Mouse (Mus musculus) left cerebral cortex, adult 11 months (tissue): ENCODE measurements around the gene Npnt.

Experiments
- DNase-seq: peaks from one replicate; pipeline ENCODE4 v3.0.0; 2022; ENCODE audit warnings: low spot score

The Npnt gene

GRCm38 (mm10) chr3:132949791-132950528 is at the start of gene Npnt:
Gene Npnt, minus strand, starts transcription at chr3:132950291.
- DNase-seq, result no peak

DNA sequence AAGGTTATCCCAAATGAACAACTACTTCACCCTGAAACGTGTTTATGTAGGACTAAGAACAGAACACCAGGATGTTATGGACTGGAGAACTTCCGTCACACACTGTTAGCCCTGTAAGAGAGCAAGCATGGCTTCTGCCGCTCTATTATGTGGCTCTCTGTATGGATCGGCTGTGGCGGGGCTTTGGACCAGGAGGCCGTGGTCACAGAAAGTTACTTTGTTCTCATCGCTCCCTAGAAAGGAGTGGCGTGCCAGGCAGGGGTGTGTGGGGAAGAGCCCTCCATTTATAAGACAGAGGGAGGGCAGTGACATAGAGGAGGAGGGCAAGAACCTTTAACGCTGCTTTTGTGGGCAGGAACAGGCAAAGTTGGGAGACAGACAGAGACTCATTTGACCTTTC is 46.2 kb upstream of the Npnt start:
- DNase-seq, result no peak

DNA sequence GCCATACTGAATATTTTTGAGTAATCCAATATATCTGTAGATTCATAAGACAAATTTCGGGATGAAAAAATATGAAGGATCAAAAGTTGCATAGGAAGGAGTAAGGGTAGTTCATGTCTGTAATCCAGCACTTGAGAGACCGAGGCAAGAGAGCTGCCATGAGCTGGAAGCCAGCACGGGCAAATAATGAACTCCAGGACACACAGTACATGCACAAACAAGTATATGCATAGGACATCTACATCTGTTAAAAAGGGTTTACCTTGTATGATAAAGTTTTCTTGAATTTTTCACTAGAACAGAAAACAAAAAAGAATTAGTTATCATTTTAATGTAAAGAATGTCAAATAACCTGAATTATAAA is 45.8 kb upstream of the Npnt start:
- no peak for DNase-seq

- no peak for DNase-seq
These were observed 45.2 kb upstream of the Npnt start for GRCm38 (mm10) chr3:132995172-132995903.

DNA sequence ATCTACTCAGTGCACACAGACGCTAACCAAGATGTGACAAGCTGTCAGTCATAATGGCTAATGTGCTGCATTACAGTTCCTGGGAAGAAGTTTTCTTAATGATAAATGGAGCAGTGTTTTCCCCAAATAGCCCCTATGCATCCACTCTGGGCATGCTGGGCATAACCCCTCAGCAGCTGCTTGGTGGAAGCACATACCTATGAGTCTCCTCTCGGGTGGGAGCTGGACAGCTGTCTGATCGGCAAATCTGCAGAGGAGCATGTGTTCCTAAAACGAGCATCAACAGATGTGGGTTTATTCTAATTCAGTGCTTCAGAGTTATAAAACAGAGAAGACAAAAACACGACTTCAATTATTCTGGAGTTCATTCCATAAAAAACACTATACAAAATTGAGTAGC is 36.1 kb upstream of the Npnt start:
- no peak for DNase-seq

- DNase-seq, result no peak
These were observed 33.9 kb upstream of the Npnt start for GRCm38 (mm10) chr3:132983845-132984485.

GRCm38 (mm10) chr3:132981968-132982367 is 31.9 kb upstream of the Npnt start:
- no peak for DNase-seq

- no peak for DNase-seq
These were observed 29.8 kb upstream of the Npnt start for GRCm38 (mm10) chr3:132979781-132980461.

GRCm38 (mm10) chr3:132966255-132966654 is 16.2 kb upstream of the Npnt start:
- no peak for DNase-seq

- DNase-seq, result no peak
These were observed 14.8 kb upstream of the Npnt start for GRCm38 (mm10) chr3:132964715-132965507.

DNA sequence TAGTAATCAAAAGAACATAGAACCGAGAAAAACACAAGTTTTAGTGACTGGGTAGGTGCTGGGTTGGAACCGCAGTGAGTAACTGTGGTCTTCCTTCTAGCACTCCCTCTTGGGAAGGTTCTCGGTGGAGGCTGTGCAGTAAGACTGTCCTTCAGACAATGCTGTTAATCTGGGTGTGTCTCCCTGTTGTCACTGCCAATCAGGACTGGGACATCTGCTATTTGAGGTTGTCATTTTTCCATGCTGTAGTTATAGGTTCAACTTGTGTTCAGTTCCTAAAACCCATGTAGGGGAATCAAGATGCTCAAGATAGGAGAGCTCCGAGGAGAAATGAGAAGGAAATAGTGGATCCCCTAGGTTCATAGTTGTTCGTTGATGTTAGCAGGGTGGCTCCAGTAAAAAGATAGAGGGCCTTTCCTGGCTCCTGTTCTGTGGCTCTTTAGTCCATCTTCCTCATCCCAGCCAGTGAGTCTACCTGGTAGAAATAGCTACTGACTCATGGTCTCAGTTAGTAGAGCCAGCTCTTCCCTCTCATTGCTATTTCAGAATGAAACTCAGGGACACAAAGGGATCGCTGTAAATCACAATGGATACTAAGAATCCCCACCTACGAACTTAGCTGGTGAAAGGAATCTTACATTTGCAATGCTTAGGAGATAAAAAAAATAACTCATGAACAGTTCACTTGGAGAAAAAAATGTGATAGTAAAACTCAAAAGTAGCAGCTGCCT is 12.7 kb upstream of the Npnt start:
- no peak for DNase-seq

DNA sequence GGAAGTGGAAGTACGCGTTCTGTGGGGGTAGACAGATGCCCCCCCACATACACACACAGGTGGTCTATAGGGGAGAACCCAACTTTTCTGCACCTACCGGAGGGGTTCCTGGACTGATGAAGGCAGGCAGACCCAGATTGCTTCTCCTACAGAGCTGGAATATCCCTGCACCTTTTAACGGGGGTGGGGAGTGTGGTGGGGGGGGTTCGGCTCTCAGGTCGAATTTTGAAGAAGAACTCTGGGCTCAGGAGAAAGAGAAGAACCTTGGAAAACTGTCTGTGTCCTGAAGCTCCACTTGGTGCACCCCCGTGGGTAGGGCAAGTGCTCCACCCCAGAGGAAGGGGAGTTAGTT is 414 bp upstream of the Npnt start:
- no peak for DNase-seq

GRCm38 (mm10) chr3:132949380-132949790 is 706 bp downstream of the Npnt start:
- no peak for DNase-seq

DNA sequence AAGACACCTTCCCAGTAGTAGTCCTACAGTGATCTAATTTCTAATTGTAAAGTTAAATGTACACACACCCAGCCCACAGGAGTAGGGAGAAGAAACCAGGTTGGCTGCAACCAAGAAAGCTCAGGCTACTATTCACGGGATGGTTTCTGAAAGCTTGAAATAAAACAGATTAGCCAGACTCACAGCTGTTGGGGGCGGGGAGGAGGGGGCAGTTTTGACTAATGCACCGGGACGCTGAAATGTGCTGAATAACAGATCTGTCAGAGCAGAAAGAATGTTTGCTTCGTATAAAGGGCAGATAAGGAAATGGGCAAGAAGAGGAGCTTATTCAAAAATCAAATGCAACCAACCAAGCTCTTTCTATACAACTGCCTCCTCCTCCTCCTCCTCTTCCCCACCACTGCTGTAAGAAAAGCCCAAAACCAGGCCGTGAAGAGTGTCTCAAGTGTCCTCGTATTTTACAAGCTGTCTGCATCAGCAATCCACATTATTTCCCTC is 1.7 kb downstream of the Npnt start:
- DNase-seq, result no peak

GRCm38 (mm10) chr3:132946086-132946485 is 4.0 kb downstream of the Npnt start:
- DNase-seq, result no peak

- DNase-seq, result no peak
These were observed 4.4 kb downstream of the Npnt start for GRCm38 (mm10) chr3:132945669-132946068.

DNA sequence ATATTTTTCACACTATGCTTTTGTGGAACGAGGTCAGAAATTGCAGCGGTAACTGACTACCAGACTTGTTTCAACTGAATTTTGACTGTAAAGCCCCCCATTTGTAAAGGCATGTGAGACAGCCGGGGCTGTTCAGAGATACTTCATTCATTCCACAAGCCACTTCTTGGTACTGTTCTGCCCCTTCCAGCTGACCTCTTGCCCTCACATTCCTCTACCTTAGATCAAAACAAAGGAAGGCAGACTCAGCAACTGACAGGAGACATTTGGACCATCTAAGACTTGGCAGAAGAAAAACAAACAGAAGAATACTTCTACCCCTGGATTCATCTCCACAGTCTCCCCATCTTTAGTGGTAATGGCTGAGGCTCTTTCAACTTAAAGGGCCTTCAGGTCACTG is 5.5 kb downstream of the Npnt start:
- no peak for DNase-seq

DNA sequence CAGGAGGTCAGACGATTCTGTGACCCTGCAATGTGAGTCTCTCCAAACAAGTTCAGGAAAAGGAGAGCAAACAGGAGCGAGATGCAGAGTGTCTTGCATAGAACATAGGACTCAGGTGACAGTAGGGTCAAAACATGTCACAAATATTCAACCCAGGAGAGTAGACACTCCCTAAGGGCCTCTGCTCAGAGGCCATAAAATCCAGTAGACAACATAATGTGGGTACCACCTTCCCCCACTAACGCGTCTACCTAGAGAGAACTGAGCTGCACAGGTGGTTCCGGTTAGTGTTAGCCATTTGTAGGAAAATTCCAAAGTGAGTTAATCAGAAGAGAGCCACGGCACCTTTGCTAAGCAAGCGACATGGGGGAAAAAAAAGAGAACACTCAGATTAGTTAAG is 5.9 kb downstream of the Npnt start:
- no peak for DNase-seq

GRCm38 (mm10) chr3:132942778-132943177 is 7.3 kb downstream of the Npnt start:
- no peak for DNase-seq

DNA sequence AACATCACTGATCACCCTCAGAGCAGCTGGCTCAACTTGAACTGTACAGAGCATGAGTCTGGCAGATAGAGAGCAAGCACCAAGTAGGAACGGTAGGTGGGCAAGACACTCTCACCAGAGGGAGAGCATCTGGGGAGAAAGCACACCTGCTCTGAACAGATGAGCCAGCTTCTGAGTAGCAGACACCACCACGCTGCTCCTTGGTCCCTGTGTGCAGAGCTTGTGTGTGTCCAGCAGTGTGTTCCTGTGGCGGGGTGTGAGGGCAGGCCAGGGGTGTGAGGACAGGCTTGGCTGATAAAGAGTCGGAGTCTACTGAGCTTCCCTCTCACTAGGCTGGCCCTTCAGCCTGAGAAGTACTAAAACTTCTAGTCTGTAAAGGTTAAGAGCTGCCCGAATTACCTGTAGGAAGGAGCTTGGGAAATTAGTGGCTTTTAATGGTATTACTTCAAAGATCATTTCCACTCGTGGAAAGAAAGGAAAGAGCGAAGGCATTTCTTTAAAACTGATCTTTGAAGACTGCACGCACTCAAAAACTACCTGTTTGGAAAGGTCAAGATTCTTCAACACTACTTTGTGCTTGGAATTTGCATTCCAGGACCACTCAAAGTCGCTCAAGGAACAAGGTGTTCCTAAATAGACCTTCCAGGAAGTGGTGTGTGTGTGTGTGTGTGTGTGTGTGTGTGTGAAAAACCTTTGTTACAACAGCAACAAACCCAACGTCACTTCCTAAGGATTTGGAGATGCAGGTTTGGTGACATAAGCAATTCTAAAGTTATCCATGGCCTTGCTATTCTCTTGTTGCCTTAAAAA is 9.7 kb downstream of the Npnt start:
- no peak for DNase-seq
